Mouse (Mus musculus): ENCODE data around the gene Scaf8. TPM values are rescaled to one million over a fixed set of nuclear protein-coding genes. Genes with fewer than 3 reads are reported as not detected.

Gene Scaf8
- total and polyA plus RNA-seq, 3 experiments: 14.4 to 24.6 TPM; not detected in 1

DNA sequence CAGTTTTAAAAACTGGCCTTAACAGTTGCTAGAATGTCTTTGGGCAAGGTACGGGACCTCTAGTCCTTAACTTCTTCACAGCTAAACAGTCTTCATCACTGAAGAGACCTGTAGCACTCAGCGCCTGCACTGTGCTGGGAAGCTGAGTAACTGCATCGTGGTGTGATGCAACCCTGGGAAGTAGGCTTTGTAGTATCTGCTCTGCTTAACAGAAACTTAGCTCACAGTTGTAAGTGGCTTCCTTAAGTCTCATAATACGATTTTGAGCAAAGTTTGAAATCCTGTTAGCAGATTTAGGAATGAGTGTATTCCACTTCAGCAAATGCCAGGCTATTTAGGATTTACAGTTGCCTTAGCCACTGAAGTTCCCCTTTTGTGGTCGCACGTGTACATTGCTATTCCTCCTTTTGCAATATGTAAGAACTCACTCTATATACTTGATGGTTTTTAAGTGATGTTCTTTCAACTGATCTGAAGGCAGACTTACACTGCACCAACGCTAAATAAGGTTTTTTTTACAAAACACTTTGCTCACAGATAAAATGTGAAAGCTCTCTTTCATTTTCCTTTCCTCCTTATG, 90.1 kb downstream of the Scaf8 start (continued):
- no peak for TF ChIP-seq ZC3H11A (IDR thresholded peaks at IDR 0.05; ENCODE audit: low read depth, low read length)
- no peak for TF ChIP-seq MYB (IDR thresholded peaks at IDR 0.05; ENCODE audit: low read depth, low read length)
- TF ChIP-seq ZKSCAN1 (IDR thresholded peaks at IDR 0.05; ENCODE audit: low read depth, low read length): no peak
- no peak for TF ChIP-seq ELF1 (IDR thresholded peaks at IDR 0.05; ENCODE audit: low read depth, low read length)
- peak in 1 of 2 experiments; percentile 9; a peak in 1 of 4 replicates for TF ChIP-seq EP300 (IDR thresholded peaks at IDR 0.05; ENCODE audit: low read depth in 1 of 2, low read length in 2 of 2)
- no peak for TF ChIP-seq MAFK (IDR thresholded peaks at IDR 0.05; ENCODE audit: borderline replicate concordance, low read depth, low read length)
- TF ChIP-seq NRF1 (IDR thresholded peaks at IDR 0.05; ENCODE audit: insufficient read depth, low read depth, low read length, poor library complexity, severe bottlenecking): no peak
- no peak for TF ChIP-seq ETS1 (IDR thresholded peaks at IDR 0.05; ENCODE audit: low read depth, low read length)
- no peak; the same call in 1 of the 2 replicates for TF ChIP-seq SIN3A (IDR thresholded peaks at IDR 0.05; ENCODE audit: low read length)
- no peak for TF ChIP-seq RAD21 (IDR thresholded peaks at IDR 0.05; ENCODE audit: low read depth, low read length)

GRCm38 (mm10) chr17:3206527-3207398, 92.0 kb downstream of the Scaf8 start:
- TF ChIP-seq ZKSCAN1 (IDR thresholded peaks at IDR 0.05; ENCODE audit: low read depth, low read length) (no peak), USF1 (IDR thresholded peaks at IDR 0.05; ENCODE audit: low read depth, low read length) (no peak), E2F4 (IDR thresholded peaks at IDR 0.05; ENCODE audit: borderline replicate concordance, low read depth, low read length) (no peak), MAFK (IDR thresholded peaks at IDR 0.05; ENCODE audit: borderline replicate concordance, low read depth, low read length) (no peak), RCOR1 (IDR thresholded peaks at IDR 0.05; ENCODE audit: low read depth, low read length) (no peak), NRF1 (IDR thresholded peaks at IDR 0.05; ENCODE audit: insufficient read depth, low read depth, low read length, poor library complexity, severe bottlenecking) (no peak), POLR2A (IDR thresholded peaks at IDR 0.05; ENCODE audit: control insufficient read depth in 1 of 2, insufficient read depth in 1 of 2, low read depth in 1 of 2, low read length in 2 of 2, poor library complexity in 1 of 2) (no peak), TAL1 (IDR thresholded peaks at IDR 0.05; ENCODE audit: low read length) (no peak), UBTF (IDR thresholded peaks at IDR 0.05; ENCODE audit: borderline replicate concordance, insufficient read depth, low read depth, low read length) (no peak), MYB (IDR thresholded peaks at IDR 0.05; ENCODE audit: low read depth, low read length) (no peak), GATA1 (IDR thresholded peaks at IDR 0.05; ENCODE audit: low read depth, low read length) (no peak), JUND (IDR thresholded peaks at IDR 0.05; ENCODE audit: low read depth, low read length) (no peak), SMC3 (IDR thresholded peaks at IDR 0.05; ENCODE audit: low read depth, low read length) (no peak), ZC3H11A (IDR thresholded peaks at IDR 0.05; ENCODE audit: low read depth, low read length) (no peak), MAZ (IDR thresholded peaks at IDR 0.05; ENCODE audit: low read depth, low read length) (no peak), GABPA (IDR thresholded peaks at IDR 0.05; ENCODE audit: low read depth, low read length) (no peak), NELFE (IDR thresholded peaks at IDR 0.05; ENCODE audit: low read depth, low read length) (no peak), KAT2A (conservative IDR thresholded peaks at IDR 0.05; ENCODE audit: low read depth, low read length) (no peak), MAX (IDR thresholded peaks at IDR 0.05; ENCODE audit: low read length) (no peak), RAD21 (IDR thresholded peaks at IDR 0.05; ENCODE audit: low read depth, low read length) (no peak)
- H3K36me3 ChIP-seq (ENCODE audit: control insufficient read depth in 1 of 2, insufficient read depth in 2 of 2, low read length in 2 of 2): peaks cover 9 to 25% of the 10 kb centered on the region in 2 experiments

More at GRCm38 (mm10) chr17:3206527-3207398, 92.0 kb downstream of the Scaf8 start:
- Histone ChIP-seq H3K4me3 (ENCODE audit: control insufficient read depth in 1 of 2, insufficient read depth in 1 of 2, low read depth in 2 of 2, low read length in 2 of 2) (no peak overlapping the region), H3K4me1 (ENCODE audit: control insufficient read depth in 1 of 2, insufficient read depth in 2 of 2, low read length in 2 of 2) (peaks cover 13 to 24% of the 10 kb centered on the region in 2 experiments), H3K9me3 (replicated peaks; ENCODE audit: insufficient read depth, low read length) (no peaks in the 10 kb centered on the region), H3K9ac (ENCODE audit: control insufficient read depth, low read depth, low read length, poor library complexity, severe bottlenecking) (no peak overlapping the region), H3K79me2 (ENCODE audit: control insufficient read depth, insufficient read depth, low read length, poor library complexity) (peaks cover 9% of the 10 kb centered on the region; the same call in 1 of the 2 replicates), H3K27ac (ENCODE audit: control insufficient read depth, low read depth, low read length) (no peak overlapping the region), H3K27me3 (ENCODE audit: control insufficient read depth in 1 of 2, insufficient read depth in 2 of 2, low read length in 2 of 2) (no peaks in the 10 kb centered on the region)
- DNase-seq (ENCODE audit: low read depth, low spot score): peak; percentile 33
